Mouse (Mus musculus) bone marrow, adult 2 months (tissue): ENCODE results near the gene Hivep3.

Experiments
- CTCF ChIP-seq: fragments of 200-500 bp; IDR thresholded peaks from 2 replicates; pipeline ENCODE4 v1.5.1; 2011; ENCODE audit warnings: low read length, control low read depth; ENCODE audit not compliant: control insufficient read depth, insufficient read depth
- POLR2A ChIP-seq: fragments of 200-500 bp; IDR thresholded peaks from 2 replicates; pipeline ENCODE4 v1.6.1; 2011; ENCODE audit warnings: low read depth, mild to moderate bottlenecking, control low read depth, low read length, borderline replicate concordance; ENCODE audit not compliant: control insufficient read depth

- no peak for TF ChIP-seq POLR2A
- TF ChIP-seq CTCF = no peak
These were observed 453.4 kb downstream of the Hivep3 start for GRCm38 (mm10) chr4:120186934-120187333.
